Mouse (Mus musculus) testis, adult 2 months (tissue): ENCODE measurements around the gene Safb2. TPM values are rescaled to one million over a fixed set of nuclear protein-coding genes. Genes with fewer than 3 reads are reported as not detected.

ENCODE experiments used
- H3K27ac ChIP-seq: fragments of 200-500 bp; 2 replicates; pipeline ENCODE4 v1.5.1; 2012; ENCODE audit warnings: low read depth, low read length; ENCODE audit not compliant: control insufficient read depth, insufficient read depth
- H3K27me3 ChIP-seq: fragments of 200-500 bp; 2 replicates; pipeline ENCODE4 v1.6.1; 2012; ENCODE audit warnings: mild to moderate bottlenecking, low read length, moderate library complexity; ENCODE audit not compliant: control insufficient read depth, insufficient read depth
- H3K36me3 ChIP-seq: fragments of 200-500 bp; 2 replicates; pipeline ENCODE4 v1.6.1; 2012; ENCODE audit warnings: mild to moderate bottlenecking, low read length; ENCODE audit not compliant: control insufficient read depth, insufficient read depth
- H3K4me1 ChIP-seq: fragments of 200-500 bp; 2 replicates; pipeline ENCODE4 v1.6.1; 2012; ENCODE audit warnings: low read length; ENCODE audit not compliant: control insufficient read depth, insufficient read depth
- H3K4me3 ChIP-seq: fragments of 200-500 bp; 2 replicates; pipeline ENCODE4 v1.5.1; 2012; ENCODE audit warnings: low read depth, mild to moderate bottlenecking, low read length, moderate library complexity, mixed read lengths; ENCODE audit not compliant: control insufficient read depth
- CTCF ChIP-seq: fragments of 200-500 bp; IDR thresholded peaks from 2 replicates; pipeline ENCODE4 v1.5.1; 2012; ENCODE audit warnings: low read depth, mild to moderate bottlenecking, inconsistent platforms, low read length, moderate library complexity; ENCODE audit not compliant: control insufficient read depth, insufficient read depth, insufficient replicate concordance
- POLR2A ChIP-seq: fragments of 200-500 bp; IDR thresholded peaks from 2 replicates; pipeline ENCODE4 v1.6.1; 2012; ENCODE audit warnings: low read depth, mild to moderate bottlenecking, inconsistent platforms, low read length, moderate library complexity; ENCODE audit not compliant: control insufficient read depth
- polyA plus RNA-seq: library from polyadenylated mRNA; depleted of rRNA; stranded (reverse); fragments of >200 nt; gene quantifications from 2 replicates; pipeline ENCODE4 v1.2.3, GENCODE M21; 2012

Gene Safb2
- polyA plus RNA-seq, 1 experiment: 92.2 TPM

- no peak overlapping the region for H3K4me3 ChIP-seq
- no peak overlapping the region for H3K27ac ChIP-seq
- no peaks in the 10 kb centered on the region for H3K27me3 ChIP-seq
- H3K36me3 ChIP-seq: no peaks in the 10 kb centered on the region
- TF ChIP-seq POLR2A (no peak), CTCF (peak; percentile 98)
- no peaks in the 10 kb centered on the region; the same call in 1 of the 2 replicates for H3K4me1 ChIP-seq
Observed at GRCm38 (mm10) chr17:56552781-56553363, 31.5 kb downstream of the Safb2 start.

GRCm38 (mm10) chr17:56551841-56552581 lies 32.4 kb downstream of the Safb2 start:
- Histone ChIP-seq H3K36me3 (no peaks in the 10 kb centered on the region), H3K4me3 (no peak overlapping the region), H3K4me1 (peaks cover 3% of the 10 kb centered on the region), H3K27me3 (no peaks in the 10 kb centered on the region), H3K27ac (no peak overlapping the region)
- no peak for TF ChIP-seq POLR2A
- TF ChIP-seq CTCF: no peak

DNA sequence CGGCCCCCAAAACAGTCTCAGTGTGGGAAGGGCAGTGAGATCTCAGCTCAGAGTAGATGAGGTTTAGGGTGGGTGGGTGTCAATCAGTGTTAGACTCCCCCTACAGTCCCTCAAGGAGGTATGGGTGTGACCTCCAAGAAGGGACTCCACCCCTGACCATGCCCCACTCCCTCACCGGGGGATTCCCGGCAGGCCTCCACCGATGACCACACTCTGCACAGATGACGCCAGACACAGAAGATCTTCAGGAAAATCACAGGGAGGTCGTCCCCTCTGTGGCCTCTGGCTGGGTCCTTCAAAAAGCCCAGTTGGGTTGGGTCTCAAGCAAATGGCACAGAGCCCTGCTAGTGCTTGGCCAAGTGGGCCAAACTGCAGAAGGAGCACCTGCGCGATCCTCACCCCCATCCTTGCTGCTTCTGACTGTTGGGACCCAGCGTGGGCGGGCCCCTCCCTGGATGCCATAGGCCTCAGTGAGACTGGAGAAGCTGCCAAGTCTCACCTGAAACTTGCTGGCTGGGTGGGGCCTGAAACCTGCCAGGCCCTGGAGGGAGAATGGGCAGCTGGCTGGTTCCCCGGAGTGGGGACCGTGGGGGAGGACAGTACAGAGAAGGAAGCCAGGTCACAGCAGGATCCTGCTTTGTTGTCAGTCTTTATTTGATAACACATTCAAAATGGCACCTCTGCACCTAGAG lies 33.5 kb downstream of the Safb2 start:
- Histone ChIP-seq H3K4me1 (peaks cover 4% of the 10 kb centered on the region), H3K4me3 (no peak overlapping the region), H3K27ac (no peak overlapping the region), H3K36me3 (no peaks in the 10 kb centered on the region), H3K27me3 (no peaks in the 10 kb centered on the region)
- TF ChIP-seq POLR2A: no peak
- no peak for TF ChIP-seq CTCF

- Histone ChIP-seq H3K27ac (no peak overlapping the region), H3K36me3 (no peaks in the 10 kb centered on the region), H3K4me3 (no peak overlapping the region), H3K4me1 (peaks cover 4% of the 10 kb centered on the region), H3K27me3 (no peaks in the 10 kb centered on the region)
- no peak for TF ChIP-seq POLR2A
- TF ChIP-seq CTCF: no peak
Observed at GRCm38 (mm10) chr17:56548605-56549105, 35.7 kb downstream of the Safb2 start.

DNA sequence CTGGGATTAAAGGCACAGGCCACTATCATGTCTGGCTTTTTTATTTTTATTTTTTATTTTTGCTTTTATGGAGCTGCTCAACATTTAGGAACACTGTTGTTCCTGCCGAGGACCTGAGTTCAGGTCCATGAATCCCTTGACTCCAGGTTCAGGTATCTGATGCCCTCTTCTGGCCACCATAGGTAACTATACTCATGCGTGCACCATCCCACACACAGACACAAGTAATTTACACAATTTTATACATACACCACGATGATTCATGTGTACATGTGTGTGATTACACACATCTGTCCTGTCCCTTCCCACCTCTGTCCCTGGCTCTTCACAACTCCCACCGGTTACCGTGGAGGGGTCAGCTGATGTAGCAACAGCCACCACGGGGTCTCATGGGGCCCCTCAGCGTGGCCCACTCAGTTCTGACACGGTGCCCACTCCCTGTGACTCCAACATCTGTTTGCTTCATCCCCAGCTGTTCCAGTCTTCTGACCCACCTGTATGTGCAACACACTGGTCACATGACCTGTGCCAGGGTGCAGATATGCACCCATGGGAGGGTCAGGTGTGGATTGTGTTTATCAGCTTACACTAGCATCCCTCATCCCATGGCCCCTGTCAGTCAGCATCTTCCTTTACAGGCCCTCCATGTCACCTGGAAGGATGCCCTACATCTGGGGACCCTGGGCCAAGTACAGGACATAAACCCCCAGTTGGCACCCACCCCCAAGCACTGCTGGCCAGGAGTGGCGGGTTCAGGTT lies 36.4 kb downstream of the Safb2 start:
- no peaks in the 10 kb centered on the region for H3K27me3 ChIP-seq
- H3K27ac ChIP-seq: no peak overlapping the region
- no peak for TF ChIP-seq POLR2A
- TF ChIP-seq CTCF: no peak
- no peaks in the 10 kb centered on the region for H3K36me3 ChIP-seq
- H3K4me3 ChIP-seq: no peak overlapping the region
- peaks cover 4% of the 10 kb centered on the region for H3K4me1 ChIP-seq

- TF ChIP-seq POLR2A (no peak), CTCF (no peak)
- no peak overlapping the region for H3K27ac ChIP-seq
- no peaks in the 10 kb centered on the region for H3K36me3 ChIP-seq
- H3K27me3 ChIP-seq: no peaks in the 10 kb centered on the region
- H3K4me3 ChIP-seq: no peak overlapping the region
- H3K4me1 ChIP-seq: peaks cover 4% of the 10 kb centered on the region
Observed at GRCm38 (mm10) chr17:56547116-56547845, 37.1 kb downstream of the Safb2 start.
